Mouse (Mus musculus): Measurements from ENCODE around the gene Cadm2.

GRCm38 (mm10) chr16:67613876-67614275, 6.8 kb downstream of the Cadm2 start:
- TF ChIP-seq GATA1 (IDR thresholded peaks at IDR 0.05; ENCODE audit: borderline replicate concordance, low read length) (no peak), FLI1 (IDR thresholded peaks at IDR 0.05; ENCODE audit: low read length) (no peak)
